Mouse (Mus musculus) NIH3T3 (cell line): Measurements from ENCODE around the gene Il34.

Experiments used
- DNase-seq: peaks from one replicate; pipeline ENCODE4 v3.0.0-alpha.2; 2012; ENCODE audit warnings: low read depth

Gene Il34

DNA sequence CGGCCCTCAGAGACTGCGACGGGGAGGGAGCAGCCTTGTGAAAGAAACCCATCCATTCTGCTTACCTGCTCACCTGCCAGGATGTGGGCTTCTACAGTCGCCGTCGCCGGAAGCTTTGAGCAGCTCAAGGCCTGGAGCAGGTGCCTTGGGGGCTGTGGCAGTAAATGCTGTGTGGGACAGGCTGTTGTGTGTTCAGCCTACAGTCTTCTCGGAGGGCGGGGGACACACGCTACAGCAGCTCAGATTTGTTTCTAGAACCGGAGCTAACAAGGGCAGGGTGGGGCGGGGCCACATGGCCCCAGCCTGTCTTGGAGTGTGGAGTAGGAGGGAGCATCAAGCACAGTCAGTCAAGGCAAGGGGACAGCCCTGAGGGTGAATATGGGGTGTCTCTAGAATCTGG lies at the start of gene Il34:
Il34 (minus strand) TSS at position 256 of the 400 bp plus-strand sequence.
- DNase-seq: no peak

- no peak for DNase-seq
Measured at GRCm38 (mm10) chr8:110851186-110851585, 45.5 kb upstream of the Il34 start.

- no peak for DNase-seq
Measured at GRCm38 (mm10) chr8:110847645-110848495, 42.1 kb upstream of the Il34 start.

- no peak for DNase-seq
Measured at GRCm38 (mm10) chr8:110847171-110847549, 41.4 kb upstream of the Il34 start.

DNA sequence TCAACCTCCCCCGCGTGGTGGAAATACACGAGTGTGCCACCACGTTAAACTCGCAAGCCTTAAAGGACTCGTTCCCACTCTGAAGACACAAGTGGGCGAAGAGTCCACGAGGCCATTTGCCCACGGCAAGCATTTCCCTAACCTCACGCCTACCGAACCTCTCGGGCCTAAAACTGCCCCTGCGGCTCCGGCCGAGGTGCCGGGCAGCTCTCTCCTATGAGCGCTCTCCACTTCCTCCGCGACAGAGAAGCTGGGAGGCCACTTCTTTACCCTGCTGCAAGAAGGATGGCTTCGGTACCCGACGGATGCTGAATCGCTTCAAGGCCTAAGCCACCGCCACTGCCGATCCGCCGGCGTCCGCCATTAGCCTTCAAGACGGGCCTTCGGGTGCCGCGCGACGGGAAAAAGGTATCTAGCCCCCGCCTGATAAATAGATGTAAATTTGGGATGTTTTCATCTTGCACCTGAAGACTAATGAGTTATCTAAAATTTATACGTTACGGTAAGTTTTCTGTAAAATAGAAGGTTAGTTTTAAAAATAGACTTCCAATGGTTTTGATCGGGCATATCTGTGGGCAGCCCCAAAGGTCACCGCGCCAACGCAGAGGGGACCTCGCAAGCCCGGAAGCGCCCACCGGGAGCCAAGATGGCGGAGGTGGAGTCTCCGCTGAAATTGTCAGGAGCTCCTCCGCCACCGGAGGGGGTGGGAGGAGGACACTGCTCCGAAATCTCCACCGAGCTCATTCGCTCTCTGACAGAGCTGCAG lies 40.9 kb upstream of the Il34 start, which contains the start of the genes Cog4 and Sf3b3:
Cog4 (plus strand) TSS at position 196 of the 766 bp plus-strand sequence.
Sf3b3 (minus strand) TSS at position 383 of the 766 bp plus-strand sequence.
- peak; percentile 92 for DNase-seq

DNA sequence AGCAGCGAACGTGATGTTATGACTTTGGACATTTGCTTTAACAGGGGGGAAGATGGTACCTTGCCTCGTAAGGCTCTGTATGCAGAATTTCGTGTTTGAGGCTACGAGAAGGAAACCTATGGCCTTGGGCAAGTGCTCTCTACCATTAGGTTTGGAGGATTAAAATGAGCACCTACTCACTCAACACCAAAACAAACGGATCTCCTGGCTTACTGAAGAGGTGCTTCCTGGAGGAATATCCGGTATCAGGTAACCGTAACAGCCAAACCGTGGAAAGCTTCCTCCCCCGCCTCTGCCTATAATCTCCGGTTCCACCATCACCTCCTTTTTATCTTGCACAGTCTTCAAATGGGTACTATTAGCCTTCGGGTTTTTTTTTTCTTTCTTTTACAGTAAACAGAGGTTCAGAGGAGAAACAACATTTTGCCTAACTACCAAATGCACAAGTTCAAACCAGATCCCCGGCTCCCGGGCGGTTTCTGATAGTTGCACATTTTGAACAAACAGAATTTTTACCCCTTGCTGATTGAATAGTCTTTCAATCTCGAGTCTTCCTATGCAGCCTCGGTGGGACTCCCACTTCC lies 40.2 kb upstream of the Il34 start:
- DNase-seq: peak; percentile 22

GRCm38 (mm10) chr8:110844941-110845340 lies 39.2 kb upstream of the Il34 start:
- peak; percentile 37 for DNase-seq

DNA sequence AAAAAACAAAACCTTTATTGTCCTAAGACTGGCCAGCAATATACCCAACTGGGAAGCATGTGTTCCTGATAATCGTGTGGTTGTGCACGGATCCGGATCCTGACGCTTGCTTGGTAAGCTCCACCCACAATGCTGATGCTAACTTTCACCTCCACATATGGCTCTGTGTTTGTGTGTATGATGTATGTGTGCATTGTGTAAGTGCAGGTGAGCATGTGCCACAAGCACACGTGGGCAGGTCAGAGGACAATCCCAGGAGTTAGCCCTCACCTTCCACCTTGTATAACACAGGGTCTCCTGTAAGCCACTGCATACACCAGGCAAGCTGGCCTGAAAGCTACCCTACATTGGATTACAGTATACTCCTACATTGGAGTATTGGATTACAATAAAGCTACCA lies 37.5 kb upstream of the Il34 start:
- no peak for DNase-seq

- DNase-seq: no peak
Measured at GRCm38 (mm10) chr8:110842012-110842574, 36.4 kb upstream of the Il34 start.

DNA sequence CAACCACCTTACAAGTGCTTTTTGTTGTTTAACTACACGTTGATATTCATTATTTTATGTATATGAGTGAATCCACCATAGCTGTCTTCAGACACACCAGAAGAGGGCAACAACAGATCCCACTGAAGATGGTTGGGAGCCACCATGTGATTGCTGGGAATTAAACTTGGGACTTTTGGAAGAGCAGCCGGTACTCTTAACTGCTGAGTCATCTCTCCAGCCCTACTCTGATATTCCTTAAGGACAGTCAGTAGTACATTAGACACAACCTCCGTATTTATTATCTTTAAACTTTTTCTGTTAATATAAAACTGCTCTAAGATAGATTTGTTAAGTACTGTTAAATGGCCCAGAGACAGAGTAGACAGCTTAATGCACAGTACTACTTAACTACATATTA lies 26.2 kb upstream of the Il34 start:
- DNase-seq: no peak

GRCm38 (mm10) chr8:110828511-110828910 lies 22.8 kb upstream of the Il34 start:
- DNase-seq: no peak

DNA sequence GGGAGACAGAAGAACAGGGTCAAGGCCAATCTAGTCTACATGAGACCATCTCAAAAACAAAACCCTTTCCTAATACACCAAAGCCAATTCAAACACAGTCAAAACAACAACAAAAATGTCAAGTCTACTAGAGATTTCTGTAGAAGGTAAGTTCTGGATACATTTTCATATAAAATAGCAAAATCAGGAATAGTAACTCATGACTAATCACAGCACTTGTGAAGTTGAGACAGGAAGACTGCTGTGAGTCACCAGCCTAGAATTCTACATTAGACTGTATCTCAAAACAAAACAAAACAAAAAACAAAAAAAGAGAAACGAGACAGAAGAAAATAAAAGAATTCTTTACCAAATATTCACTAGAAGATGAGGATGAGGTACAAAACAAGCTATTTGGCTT lies 19.1 kb upstream of the Il34 start:
- DNase-seq: peak; percentile 64

DNA sequence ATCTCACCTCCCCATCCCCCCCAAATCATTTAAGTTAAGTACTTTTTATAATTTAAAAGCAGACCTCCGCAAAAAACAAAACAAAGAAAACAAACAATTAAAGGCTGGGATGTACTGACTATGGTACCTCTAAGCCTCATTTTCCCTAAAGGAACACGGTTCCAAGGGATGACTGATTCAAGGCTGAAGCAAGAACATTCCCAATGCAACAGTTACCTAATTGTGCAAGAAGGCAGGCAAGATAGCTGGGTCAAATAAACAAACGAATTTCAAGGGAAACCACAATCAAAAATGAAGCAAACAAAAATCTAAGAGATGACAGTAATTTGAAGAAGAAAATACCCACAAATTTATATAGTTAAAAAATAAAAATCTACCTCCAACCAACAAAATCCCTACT lies 16.2 kb upstream of the Il34 start:
- DNase-seq: no peak

- DNase-seq: no peak
Measured at GRCm38 (mm10) chr8:110820257-110820656, 14.5 kb upstream of the Il34 start.

- peak; percentile 76 for DNase-seq
Measured at GRCm38 (mm10) chr8:110818593-110818992, 12.9 kb upstream of the Il34 start.

GRCm38 (mm10) chr8:110816990-110817389 lies 11.3 kb upstream of the Il34 start:
- no peak for DNase-seq

DNA sequence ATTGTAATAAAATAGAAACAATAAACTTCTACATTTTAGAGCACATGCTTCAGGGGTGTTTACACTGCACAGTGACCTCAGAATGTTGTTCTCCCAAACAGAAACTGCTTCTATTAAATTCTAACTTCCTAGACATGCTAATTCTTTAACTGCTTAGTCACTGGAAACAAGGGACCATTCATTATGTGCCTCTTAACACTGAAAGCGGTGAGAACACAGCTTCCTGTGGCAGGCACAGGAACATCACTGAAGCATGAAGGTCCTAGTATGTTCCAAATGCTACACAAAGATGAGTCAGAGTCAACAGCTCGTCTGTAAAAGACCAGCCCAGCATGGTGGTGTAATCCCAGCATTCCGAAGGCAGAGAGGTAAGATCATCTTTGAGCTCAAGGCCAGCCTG lies 9.6 kb upstream of the Il34 start:
- peak; percentile 73 for DNase-seq

- no peak for DNase-seq
Measured at GRCm38 (mm10) chr8:110813081-110813812, 7.5 kb upstream of the Il34 start.

DNA sequence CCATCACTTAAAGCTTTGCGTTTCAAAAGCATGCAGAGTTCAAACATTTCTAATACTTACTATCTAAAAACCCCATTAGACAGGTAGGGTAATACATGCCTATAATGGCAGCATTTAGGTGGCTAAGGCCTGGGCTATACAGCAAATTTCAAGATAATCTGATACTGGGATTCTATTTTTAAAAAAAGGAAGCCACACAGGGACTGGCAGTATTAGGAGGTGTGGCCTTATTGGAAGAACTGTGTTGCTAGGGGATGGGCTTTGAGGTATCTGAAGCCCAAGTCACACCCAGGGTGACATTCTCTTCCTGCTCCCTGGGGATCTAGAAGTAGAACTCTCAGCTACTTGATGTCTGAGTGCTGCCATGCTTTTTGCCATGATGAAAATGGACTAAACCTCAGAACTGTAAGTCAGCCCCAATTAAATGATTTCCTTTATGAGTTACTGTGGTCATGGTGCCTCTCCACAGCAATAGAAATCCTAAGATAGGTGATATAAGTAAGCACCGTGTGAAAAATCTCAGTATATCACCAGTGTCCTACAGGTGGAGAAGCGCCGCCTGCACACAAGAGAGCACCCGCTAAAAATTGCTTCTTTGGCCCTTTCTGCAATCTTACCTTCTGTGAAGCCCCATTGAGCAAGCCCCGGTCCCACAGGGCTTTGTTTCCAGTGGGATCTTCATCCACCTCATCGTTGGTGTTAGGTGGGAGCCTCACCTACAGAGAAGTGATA lies 6.8 kb upstream of the Il34 start:
- no peak for DNase-seq

DNA sequence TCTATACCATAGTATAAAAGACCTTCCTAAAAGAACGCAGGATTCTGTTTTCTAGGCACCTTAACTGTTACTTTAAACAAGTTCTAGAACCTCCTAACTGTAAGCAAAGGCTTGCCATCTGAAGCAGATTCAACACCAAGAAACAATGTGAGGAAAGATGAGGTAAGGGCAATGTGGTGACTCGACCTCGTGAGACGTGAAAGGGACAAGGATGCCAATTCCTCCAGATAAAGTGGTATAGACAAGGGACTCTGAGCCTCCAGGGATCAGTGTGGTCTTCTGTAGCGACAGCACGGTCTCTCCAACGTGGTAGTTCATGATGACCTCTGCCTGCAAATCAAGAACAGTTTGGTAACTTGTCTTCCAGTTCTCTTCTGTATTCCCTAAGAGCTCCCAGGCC lies 6.1 kb upstream of the Il34 start:
- DNase-seq: no peak

DNA sequence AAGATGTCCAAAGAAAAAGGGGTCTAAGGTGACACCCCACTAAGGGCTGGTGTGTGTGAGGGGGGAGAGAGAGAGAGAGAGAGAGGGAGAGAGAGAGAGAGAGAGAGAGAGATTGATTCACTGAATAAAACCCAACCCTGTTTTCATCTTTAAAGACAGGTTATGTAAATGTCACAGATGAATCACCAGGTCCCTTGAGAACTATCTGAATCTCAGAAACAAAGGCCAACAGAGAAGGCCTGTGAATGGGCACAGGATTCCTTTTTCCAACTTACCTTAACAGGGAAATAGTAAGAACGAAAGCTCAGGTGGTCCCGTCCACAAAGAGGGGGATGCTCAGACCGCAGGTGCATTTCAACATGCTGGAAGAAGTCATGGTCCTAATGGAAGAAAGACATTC lies 5.4 kb upstream of the Il34 start:
- DNase-seq: peak; percentile 59
